Mouse (Mus musculus) inflammation-experienced regulatory T-cells (primary cell): ENCODE measurements around the gene Sit1. TPM values are rescaled to one million over a fixed set of nuclear protein-coding genes. Genes with fewer than 3 reads are reported as not detected.

ENCODE experiments used
- polyA plus RNA-seq, 2 experiments: library from polyadenylated mRNA; unstranded; fragments of 100-300 nt; shearing (Covaris generic); gene quantifications; one replicate each; pipeline ENCODE4 v1.2.1; 2017

Gene Sit1
- 100 to 1,000 TPM; 134 to 225 TPM for polyA plus RNA-seq

DNA sequence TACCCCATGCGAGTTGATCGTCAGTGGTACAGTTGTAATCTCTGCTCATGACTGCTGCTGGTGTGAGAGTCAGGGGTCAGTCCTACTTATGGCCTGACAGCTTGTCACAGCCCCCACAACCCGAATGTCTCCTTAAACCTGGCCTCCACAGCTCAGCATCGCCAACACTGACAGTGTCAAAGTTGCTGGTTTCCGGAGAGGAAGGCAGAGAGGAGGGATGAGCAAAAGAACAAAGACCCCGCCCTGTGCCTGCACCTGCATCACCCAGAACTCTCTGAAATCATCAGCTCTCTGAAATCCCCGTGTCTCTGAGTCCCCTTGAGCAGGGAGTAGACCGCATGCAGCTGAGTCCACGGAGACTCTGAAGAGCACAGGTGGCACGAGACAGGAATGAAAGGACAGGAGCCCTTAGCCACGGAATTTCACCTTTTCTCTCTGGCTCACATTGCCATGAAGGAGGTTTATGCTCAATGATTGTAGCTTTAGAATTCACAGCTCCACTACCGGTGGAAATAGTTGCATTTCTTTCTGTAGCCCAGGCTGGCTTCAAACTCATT lies at the start of gene Sit1:
Gene Sit1, minus strand, starts transcription at position 200 of the 557 bp plus-strand sequence.

DNA sequence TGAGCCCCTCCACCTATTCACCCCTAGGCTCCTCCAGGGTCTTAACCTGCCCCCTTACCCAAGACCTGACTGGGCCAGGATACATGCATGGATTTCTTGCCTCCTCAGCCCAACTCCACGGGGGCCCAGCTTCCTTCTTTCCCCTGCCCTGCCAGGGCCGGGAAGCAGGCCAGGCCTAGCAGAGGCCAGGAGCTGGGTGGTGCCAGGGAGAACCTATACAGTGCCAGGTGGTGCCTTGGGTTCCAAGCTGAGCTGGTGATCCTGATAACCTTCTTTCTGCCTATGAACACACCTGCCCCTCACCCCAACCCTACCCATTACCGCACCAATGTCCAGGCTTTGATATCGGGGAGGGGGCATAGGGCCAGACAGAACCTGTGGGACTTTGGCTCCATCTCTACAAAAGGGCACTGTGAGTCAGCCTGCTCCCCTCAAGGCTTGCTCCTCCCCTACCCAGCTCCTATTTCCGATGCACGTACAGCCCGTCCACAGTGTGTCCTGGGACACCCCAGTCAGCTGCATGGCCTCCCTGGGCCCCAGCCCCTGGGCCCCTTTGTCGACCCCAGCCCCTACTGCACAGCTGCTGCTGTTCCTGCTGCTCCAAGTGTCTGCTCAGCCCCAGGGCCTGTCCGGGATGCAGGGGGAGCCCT lies 23.1 kb upstream of the Sit1 start, which contains the start of gene Car9:
Gene Car9, plus strand, starts transcription at position 431 of the 650 bp plus-strand sequence.

DNA sequence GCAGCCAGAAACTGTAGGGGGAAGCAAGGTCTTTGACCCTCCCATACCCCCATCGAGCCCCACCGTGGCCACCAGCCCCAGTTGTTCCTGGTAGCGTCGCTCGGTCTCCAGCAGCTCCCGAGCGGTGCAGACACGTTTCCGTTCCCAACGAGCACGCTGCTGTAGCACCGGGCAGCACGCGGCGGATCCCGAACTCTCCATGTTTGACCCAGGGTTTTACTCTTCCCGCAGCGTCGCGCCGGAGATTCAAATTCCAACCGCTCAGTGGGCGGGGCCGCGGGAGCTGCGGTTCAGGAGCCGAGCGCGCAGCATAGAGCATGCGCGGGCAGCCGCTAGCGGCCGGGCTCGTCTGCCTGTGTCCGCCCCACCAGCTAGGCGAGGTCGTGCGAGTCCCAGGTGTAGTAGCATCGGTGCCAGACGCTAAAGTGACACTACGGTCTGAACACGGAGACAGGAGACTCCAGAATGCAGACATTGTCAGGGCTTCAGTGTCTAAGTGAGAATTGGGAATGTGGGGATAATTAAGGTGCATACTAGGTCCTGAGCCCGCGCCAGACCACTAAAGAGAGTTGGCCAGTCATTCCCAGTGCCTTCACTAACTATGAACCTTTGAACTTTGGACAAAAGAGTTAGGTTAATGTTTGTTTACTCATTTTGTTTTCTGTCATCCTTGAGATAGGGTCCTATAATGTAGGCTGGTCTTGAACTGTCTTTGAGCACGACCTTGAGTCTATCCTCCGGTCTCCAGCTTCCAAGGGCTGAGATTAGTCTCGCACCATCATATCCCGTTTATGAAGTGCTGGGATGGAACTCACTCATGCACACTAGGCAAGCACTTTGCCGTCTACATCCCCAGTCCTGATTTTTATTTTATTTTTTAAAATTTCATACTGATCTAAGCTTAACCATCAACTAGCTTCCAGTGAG lies 16.1 kb upstream of the Sit1 start, which contains the start of gene Arhgef39:
Gene Arhgef39, minus strand, starts transcription at position 289 of the 927 bp plus-strand sequence.

DNA sequence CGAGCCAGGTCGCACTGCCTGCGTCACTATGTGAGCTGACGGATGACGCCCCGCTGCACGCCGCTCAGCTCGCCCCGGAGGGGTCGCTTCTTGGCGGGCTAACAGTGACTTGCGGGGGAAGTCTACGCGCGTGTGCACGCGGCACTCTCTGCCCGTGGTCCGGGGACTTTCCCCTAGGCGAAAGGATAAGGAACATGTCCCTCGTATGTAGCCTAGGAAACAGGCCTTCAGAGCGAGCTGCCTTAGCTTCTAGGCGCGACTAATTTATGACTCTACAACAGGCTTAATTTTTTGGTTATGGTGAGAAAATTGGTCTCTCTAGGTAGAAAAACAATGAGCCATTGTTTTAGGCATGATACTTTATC lies 9.3 kb upstream of the Sit1 start, which contains the start of gene Ccdc107:
Gene Ccdc107, plus strand, starts transcription at position 80 of the 365 bp plus-strand sequence.

DNA sequence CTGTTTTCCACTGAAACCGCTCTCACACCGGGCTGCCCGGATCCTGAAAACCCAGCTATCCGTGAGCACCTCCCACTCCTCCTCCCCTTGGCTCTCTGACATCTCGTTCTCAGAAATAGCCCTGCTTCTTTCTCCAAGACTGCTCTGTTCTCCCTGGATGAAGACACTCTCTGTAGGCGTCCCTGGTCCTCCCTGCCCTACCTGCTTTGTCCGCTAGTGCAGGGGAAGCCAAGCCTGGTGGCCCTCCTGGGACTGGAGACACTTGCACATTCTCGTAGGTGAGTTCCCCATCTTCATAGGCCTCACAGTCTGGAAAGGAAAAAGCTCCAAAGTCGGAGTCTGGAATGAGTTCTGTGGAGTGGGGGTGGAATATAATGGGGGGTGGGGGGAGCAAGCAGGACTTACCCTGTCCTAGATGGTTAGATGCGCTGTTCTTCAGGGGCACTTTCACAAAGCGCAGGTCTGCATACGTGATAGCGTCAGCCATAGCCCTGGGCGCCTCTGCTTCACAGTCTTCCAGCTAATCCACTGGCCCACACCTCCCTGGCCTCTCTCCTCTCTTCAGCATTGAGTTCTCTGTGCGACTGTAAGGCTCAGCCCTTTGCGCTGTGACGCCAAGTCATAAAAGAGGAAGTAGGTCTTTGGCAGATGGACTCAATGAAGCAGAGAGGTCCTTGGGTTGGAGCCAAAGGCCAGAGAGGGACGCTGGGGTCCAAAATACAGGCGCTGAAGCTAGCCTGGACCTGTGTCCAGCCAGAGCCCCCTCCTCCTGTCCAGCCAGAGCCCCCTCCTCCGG lies 29.3 kb downstream of the Sit1 start, which contains the start of gene Cd72:
Gene Cd72, minus strand, starts transcription at position 588 of the 796 bp plus-strand sequence.

DNA sequence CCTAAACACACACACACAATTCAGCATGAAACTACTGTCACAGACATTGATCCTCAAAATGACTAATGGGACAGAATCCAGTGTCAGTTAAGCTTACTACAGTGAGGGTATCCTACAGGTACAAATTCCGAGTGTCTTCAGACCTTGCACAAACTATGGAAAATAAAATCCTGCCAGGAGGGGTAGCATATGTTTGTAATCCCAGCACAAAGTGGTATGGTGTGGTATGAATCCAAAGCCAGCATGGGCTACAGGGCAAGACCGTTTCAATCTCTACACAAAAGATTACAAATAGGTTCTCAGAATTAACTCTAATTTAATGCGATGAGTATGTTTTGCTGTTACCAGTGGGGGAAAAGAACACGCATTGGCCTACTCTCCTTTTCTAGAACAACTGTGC lies 41.9 kb downstream of the Sit1 start, which contains the start of gene Tesk1:
Gene Tesk1, plus strand, starts transcription at position 301 of the 400 bp plus-strand sequence.

Other genes starting within 250 kb of the Sit1 start
- gene Atp8b5, start 216.6 kb downstream of the Sit1 start, polyA plus RNA-seq, result under 1 TPM; 0.16 to 0.72 TPM
- 1 to 10 TPM in 1 of 2 experiments, under 1 TPM in 1; 0.33 to 1.8 TPM for gene Rusc2, start 101.8 kb downstream of the Sit1 start, polyA plus RNA-seq
- gene Fam166b, start 54.6 kb downstream of the Sit1 start, polyA plus RNA-seq, result under 1 TPM in 1 of 2 experiments, not detected in 1; 0.23 TPM
- gene Tesk1, start 41.8 kb downstream of the Sit1 start, polyA plus RNA-seq, result 10 to 100 TPM; 54.6 to 94.4 TPM
- 10 to 100 TPM; 33.1 to 65.3 TPM for gene Cd72, start 29.1 kb downstream of the Sit1 start, polyA plus RNA-seq
- 10 to 100 TPM; 89.1 to 99.6 TPM for gene Ccdc107, start 9.2 kb upstream of the Sit1 start, polyA plus RNA-seq
- 1 to 10 TPM; 3.8 to 5.5 TPM for gene Arhgef39, start 16.0 kb upstream of the Sit1 start, polyA plus RNA-seq
- gene Car9, start 23.2 kb upstream of the Sit1 start, polyA plus RNA-seq, result 1 to 10 TPM in 1 of 2 experiments, under 1 TPM in 1; 0.51 to 1.4 TPM
- under 1 TPM in 1 of 2 experiments, not detected in 1; 0.37 TPM for gene Tpm2, start 40.0 kb upstream of the Sit1 start, polyA plus RNA-seq
- 10 to 100 TPM; 82.9 to 91.0 TPM for gene Creb3, start 78.6 kb upstream of the Sit1 start, polyA plus RNA-seq
- gene Tln1, start 79.0 kb upstream of the Sit1 start, polyA plus RNA-seq, result 100 to 1,000 TPM; 223 to 237 TPM
- 10 to 100 TPM; 12.9 to 21.1 TPM for gene Rgp1, start 95.0 kb upstream of the Sit1 start, polyA plus RNA-seq
- gene Gba2, start 95.1 kb upstream of the Sit1 start, polyA plus RNA-seq, result 10 to 100 TPM; 43.6 to 49.6 TPM
- gene Msmp, start 100.8 kb upstream of the Sit1 start, polyA plus RNA-seq, result 1 to 10 TPM; 3.0 to 3.9 TPM
- gene Npr2, start 148.2 kb upstream of the Sit1 start, polyA plus RNA-seq, result under 1 TPM; 0.53 to 0.72 TPM
- gene Spag8, start 169.9 kb upstream of the Sit1 start, polyA plus RNA-seq, result under 1 TPM; 0.27 to 0.81 TPM
- gene Hint2, start 172.7 kb upstream of the Sit1 start, polyA plus RNA-seq, result 10 to 100 TPM; 64.9 to 74.6 TPM
- gene Tmem8b, start 185.2 kb upstream of the Sit1 start, polyA plus RNA-seq, result 1 to 10 TPM; 1.4 to 2.3 TPM
- gene Fam221b, start 185.4 kb upstream of the Sit1 start, polyA plus RNA-seq, result 1 to 10 TPM in 1 of 2 experiments, under 1 TPM in 1; 0.99 to 2.8 TPM
- gene Olfr70, start 217.1 kb upstream of the Sit1 start, polyA plus RNA-seq, result not detected
- gene Olfr71, start 226.5 kb upstream of the Sit1 start, polyA plus RNA-seq, result under 1 TPM in 1 of 2 experiments, not detected in 1; 0.10 TPM
- not detected for gene Hrct1, start 243.5 kb upstream of the Sit1 start, polyA plus RNA-seq
- 1 to 10 TPM in 1 of 2 experiments, under 1 TPM in 1; 0.48 to 1.3 TPM for gene Spaar, start 246.3 kb upstream of the Sit1 start, polyA plus RNA-seq